Mouse (Mus musculus): ENCODE results near the gene Rbm44.

Rbm44 gene

GRCm38 (mm10) chr1:91144813-91145212 is at the start of gene Rbm44:
Gene Rbm44, plus strand, starts transcription at chr1:91145089.
- DNase-seq (ENCODE audit: low spot score in 2 of 2), result no peak

GRCm38 (mm10) chr1:91095258-91095657 is 49.6 kb upstream of the Rbm44 start:
- peak; percentile 39 to 44 for DNase-seq (ENCODE audit: low spot score in 2 of 2)

GRCm38 (mm10) chr1:91095853-91096252 is 49.0 kb upstream of the Rbm44 start:
- DNase-seq (ENCODE audit: low spot score in 2 of 2), result no peak

- DNase-seq (ENCODE audit: low spot score in 2 of 2), result peak; percentile 53 to 61
Observed at GRCm38 (mm10) chr1:91096490-91096889, 48.4 kb upstream of the Rbm44 start.

GRCm38 (mm10) chr1:91097283-91097834 is 47.5 kb upstream of the Rbm44 start:
- no peak for DNase-seq (ENCODE audit: low spot score in 2 of 2)

- DNase-seq (ENCODE audit: low spot score in 2 of 2), result peak; percentile 85 to 86
Observed at GRCm38 (mm10) chr1:91098887-91099286, 46.0 kb upstream of the Rbm44 start.

- DNase-seq (ENCODE audit: low spot score in 2 of 2), result no peak
Observed at GRCm38 (mm10) chr1:91101709-91102440, 43.0 kb upstream of the Rbm44 start.

- no peak for DNase-seq (ENCODE audit: low spot score in 2 of 2)
Observed at GRCm38 (mm10) chr1:91103366-91103983, 41.4 kb upstream of the Rbm44 start.

GRCm38 (mm10) chr1:91107548-91107947 is 37.3 kb upstream of the Rbm44 start:
- DNase-seq (ENCODE audit: low spot score in 2 of 2), result no peak

- DNase-seq (ENCODE audit: low spot score in 2 of 2), result no peak
Observed at GRCm38 (mm10) chr1:91109302-91109701, 35.6 kb upstream of the Rbm44 start.

GRCm38 (mm10) chr1:91112171-91112570 is 32.7 kb upstream of the Rbm44 start:
- no peak for DNase-seq (ENCODE audit: low spot score in 2 of 2)

GRCm38 (mm10) chr1:91112606-91113005 is 32.3 kb upstream of the Rbm44 start:
- DNase-seq (ENCODE audit: low spot score in 2 of 2), result no peak

- DNase-seq (ENCODE audit: low spot score in 2 of 2), result no peak
Observed at GRCm38 (mm10) chr1:91122121-91122520, 22.8 kb upstream of the Rbm44 start.

- DNase-seq (ENCODE audit: low spot score in 2 of 2), result no peak
Observed at GRCm38 (mm10) chr1:91123004-91123403, 21.9 kb upstream of the Rbm44 start.

- no peak for DNase-seq (ENCODE audit: low spot score in 2 of 2)
Observed at GRCm38 (mm10) chr1:91123466-91123865, 21.4 kb upstream of the Rbm44 start.

- DNase-seq (ENCODE audit: low spot score in 2 of 2), result no peak
Observed at GRCm38 (mm10) chr1:91128849-91129248, 16.0 kb upstream of the Rbm44 start.

- DNase-seq (ENCODE audit: low spot score in 2 of 2), result no peak
Observed at GRCm38 (mm10) chr1:91137036-91137435, 7.9 kb upstream of the Rbm44 start.

GRCm38 (mm10) chr1:91151509-91151908 is 6.6 kb downstream of the Rbm44 start:
- no peak for DNase-seq (ENCODE audit: low spot score in 2 of 2)

- DNase-seq (ENCODE audit: low spot score in 2 of 2), result no peak
Observed at GRCm38 (mm10) chr1:91166798-91167197, 21.9 kb downstream of the Rbm44 start.

GRCm38 (mm10) chr1:91169157-91169556 is 24.3 kb downstream of the Rbm44 start:
- DNase-seq (ENCODE audit: low spot score in 2 of 2), result no peak

GRCm38 (mm10) chr1:91174796-91175195 is 29.9 kb downstream of the Rbm44 start:
- DNase-seq (ENCODE audit: low spot score in 2 of 2), result no peak

GRCm38 (mm10) chr1:91176026-91176425 is 31.1 kb downstream of the Rbm44 start:
- no peak for DNase-seq (ENCODE audit: low spot score in 2 of 2)

- DNase-seq (ENCODE audit: low spot score in 2 of 2), result no peak
Observed at GRCm38 (mm10) chr1:91176871-91177270, 32.0 kb downstream of the Rbm44 start.
